Mouse (Mus musculus): ENCODE measurements around the gene Oxct2a. TPM values are rescaled to one million over a fixed set of nuclear protein-coding genes. Genes with fewer than 3 reads are reported as not detected.

Gene Oxct2a
- polyA plus RNA-seq, 1 experiment from 2014 or later: not detected

- Histone ChIP-seq H3K27me3 (replicated peaks; ENCODE audit: control insufficient read depth, insufficient read depth, low read length) (no peaks in the 10 kb centered on the region), H3K4me3 (ENCODE audit: low read depth, low read length) (peak overlapping the region; percentile 62), H3K4me2 (ENCODE audit: low read length) (peak overlapping the region; percentile 70), H3K9me3 (ENCODE audit: control insufficient read depth, low read length) (no peaks in the 10 kb centered on the region), H3K9ac (ENCODE audit: low read length) (peak overlapping the region; percentile 62), H3K4me1 (replicated peaks; ENCODE audit: control insufficient read depth, insufficient read depth, low read length) (peaks cover 21% of the 10 kb centered on the region), H3K36me3 (ENCODE audit: control insufficient read depth, insufficient read depth, low read length) (peaks cover 24% of the 10 kb centered on the region), H3K27ac (ENCODE audit: low read depth) (peak overlapping the region; percentile 71; the same call in 1 of the 2 replicates)
- peak; percentile 94 for ATAC-seq (replicated peaks; ENCODE audit: low FRiP score, low TSS enrichment, low read depth)
- peak; percentile 95 for DNase-seq (ENCODE audit: low spot score)
- WGBS: under 1% methylated on average over 25 of the region's 25 CpGs
Measured at GRCm38 (mm10) chr4:123282500-123282899, 40.9 kb downstream of the Oxct2a start.

DNA sequence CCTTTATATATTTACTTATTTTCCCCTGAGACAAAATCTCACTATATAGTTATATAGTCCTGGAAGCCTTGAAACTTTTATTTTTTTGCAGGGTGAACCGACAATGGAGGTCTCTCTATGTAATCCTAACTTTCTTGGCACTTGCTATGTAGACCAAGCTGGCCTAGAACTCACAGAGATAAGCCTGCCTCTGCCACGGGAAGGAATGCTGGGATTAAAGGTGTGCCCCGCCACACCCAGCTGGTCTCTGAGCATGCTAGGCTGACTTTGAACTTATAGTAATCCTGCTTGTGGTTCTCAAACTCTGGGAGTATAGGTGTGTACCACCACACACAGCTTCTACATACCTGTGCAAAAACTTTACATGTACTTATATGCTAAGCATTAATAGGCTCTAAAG, 43.3 kb downstream of the Oxct2a start:
- 83% methylated on average over 3 of the region's 3 CpGs for WGBS

More for the DNA sequence above, 43.3 kb downstream of the Oxct2a start:
- DNase-seq (ENCODE audit: low spot score) (no peak), ATAC-seq (replicated peaks; ENCODE audit: low FRiP score, low TSS enrichment, low read depth) (no peak)
- no peak overlapping the region for H3K4me2 ChIP-seq (ENCODE audit: low read length)
- no peak overlapping the region for H3K4me3 ChIP-seq (ENCODE audit: low read depth, low read length)
- no peak overlapping the region for H3K27ac ChIP-seq (ENCODE audit: low read depth)
- H3K27me3 ChIP-seq (replicated peaks; ENCODE audit: control insufficient read depth, insufficient read depth, low read length): no peaks in the 10 kb centered on the region
- H3K4me1 ChIP-seq (replicated peaks; ENCODE audit: control insufficient read depth, insufficient read depth, low read length): peaks cover 11% of the 10 kb centered on the region
- H3K9ac ChIP-seq (ENCODE audit: low read length): no peak overlapping the region
- H3K36me3 ChIP-seq (ENCODE audit: control insufficient read depth, insufficient read depth, low read length): 0 out of 2 replicates have a peak, but pooled peaks cover 3% of the 10 kb centered on the region
- H3K9me3 ChIP-seq (ENCODE audit: control insufficient read depth, low read length): no peaks in the 10 kb centered on the region

Other genes starting within 250 kb of the Oxct2a start
- gene Bmp8b, start 218.5 kb downstream of the Oxct2a start, polyA plus RNA-seq (2014; fragmentation: Nextera tagmentation; extraction: Ambion mirVana): 0.35 and 0.63 TPM in 2 replicates
- 0.15 TPM in 1 of 2 replicates, not detected in the other for gene Oxct2b, start 207.4 kb downstream of the Oxct2a start, polyA plus RNA-seq (2014; fragmentation: Nextera tagmentation; extraction: Ambion mirVana)
- gene Ppie, start 183.7 kb downstream of the Oxct2a start, polyA plus RNA-seq (2014; fragmentation: Nextera tagmentation; extraction: Ambion mirVana): 111 and 112 TPM in 2 replicates
- gene Hpcal4, start 140.4 kb downstream of the Oxct2a start, polyA plus RNA-seq (2014; fragmentation: Nextera tagmentation; extraction: Ambion mirVana): 7.5 and 7.8 TPM in 2 replicates
- not detected in 2 replicates for gene Nt5c1a, start 122.1 kb downstream of the Oxct2a start, polyA plus RNA-seq (2014; fragmentation: Nextera tagmentation; extraction: Ambion mirVana)
- 16.0 and 16.8 TPM in 2 replicates for gene Heyl, start 90.1 kb downstream of the Oxct2a start, polyA plus RNA-seq (2014; fragmentation: Nextera tagmentation; extraction: Ambion mirVana)
- gene Pabpc4, start 61.3 kb downstream of the Oxct2a start, polyA plus RNA-seq (2014; fragmentation: Nextera tagmentation; extraction: Ambion mirVana): 72.1 and 72.2 TPM in 2 replicates
- 0.12 and 0.19 TPM in 2 replicates for gene Bmp8a, start 19.6 kb upstream of the Oxct2a start, polyA plus RNA-seq (2014; fragmentation: Nextera tagmentation; extraction: Ambion mirVana)